Mouse (Mus musculus) urinary bladder, postnatal 36 days (tissue): ENCODE measurements at regions not wholly inside any gene's neighbourhood (a gene's known extent, or its start where the extent isn't known, plus 50 kb on each side); places are given as distances from the start of the nearest gene placed in this dataset.

ENCODE experiments used
- DNase-seq, 2 experiments: peaks; one replicate each; pipeline ENCODE4 v3.0.0; 2022; ENCODE audit warnings: low spot score in 2 of 2, mixed read lengths in 1 of 2

GRCm38 (mm10) chr3:116197966-116198365 is 55.3 kb downstream of the Gpr88 start:
- no peak for DNase-seq

- DNase-seq = no peak
Observed at GRCm38 (mm10) chr3:116194701-116195100, 58.6 kb downstream of the Gpr88 start.

- DNase-seq = no peak
Observed at GRCm38 (mm10) chr3:116191261-116191660, 61.8 kb upstream of the Vcam1 start.

GRCm38 (mm10) chr3:116190727-116191126 is 61.2 kb upstream of the Vcam1 start:
- DNase-seq = no peak

- peak in 1 of 2 experiments; percentile 14 for DNase-seq
Observed at GRCm38 (mm10) chr3:116189363-116190100, 60.0 kb upstream of the Vcam1 start.

- DNase-seq = peak in 1 of 2 experiments; percentile 27
Observed at GRCm38 (mm10) chr3:116185206-116185605, 55.7 kb upstream of the Vcam1 start.

GRCm38 (mm10) chr3:116184443-116184842 is 55.0 kb upstream of the Vcam1 start:
- peak in 1 of 2 experiments; percentile 22 for DNase-seq

GRCm38 (mm10) chr3:116180341-116180885 is 50.9 kb upstream of the Vcam1 start:
- no peak for DNase-seq
